Mouse (Mus musculus): Measurements from ENCODE around the gene Msi2. TPM values are rescaled to one million over a fixed set of nuclear protein-coding genes. Genes with fewer than 3 reads are reported as not detected.
A peak's percentile ranks its signal among the peaks of the same experiment; 100 is the strongest.

Gene Msi2
- total RNA-seq (2014; rRNA removed) = 165 and 170 TPM in 2 replicates
- 33.0 and 36.8 TPM in 2 replicates for polyA plus RNA-seq (2015; fragmentation: Nextera tagmentation; extraction: Ambion mirVana)

GRCm38 (mm10) chr11:88718050-88718765 is at the start of gene Msi2:
Msi2 (minus strand) TSS chr11:88718513.
- WGBS = 1% methylated on average over 14 of the region's 84 CpGs
- ATAC-seq = peak; percentile 90
- no peaks in the 10 kb centered on the region for H3K36me3 ChIP-seq (ENCODE audit: insufficient read depth, low read length)
- peak within 1 kb of the TSS; percentile 96 for H3K27ac ChIP-seq
- H3K4me2 ChIP-seq (ENCODE audit: low read depth, low read length) = peak within 1 kb of the TSS; percentile 98
- TF ChIP-seq CTCF (IDR thresholded peaks at IDR 0.05; ENCODE audit: low read depth) = no peak
- H3K4me3 ChIP-seq (ENCODE audit: low read length) = peak within 1 kb of the TSS; percentile 98
- H3K9me3 ChIP-seq (ENCODE audit: low read length) = no peaks in the 10 kb centered on the region
- H3K9ac ChIP-seq (replicated peaks; ENCODE audit: low read length) = peak within 1 kb of the TSS; percentile 99
- DNase-seq (ENCODE audit: low spot score) = peak; percentile 98
- no peaks in the 10 kb centered on the region for H3K27me3 ChIP-seq (ENCODE audit: insufficient read depth, low read length)
- peaks cover 9% of the 10 kb centered on the region; the same call in 1 of the 2 replicates for H3K4me1 ChIP-seq (ENCODE audit: insufficient read depth, low read length)

GRCm38 (mm10) chr11:88765635-88766034 is 47.3 kb upstream of the Msi2 start:
- H3K9me3 ChIP-seq (ENCODE audit: low read length) = no peaks in the 10 kb centered on the region
- DNase-seq (ENCODE audit: low spot score) = no peak
- TF ChIP-seq CTCF (IDR thresholded peaks at IDR 0.05; ENCODE audit: low read depth) = no peak
- H3K4me2 ChIP-seq (ENCODE audit: low read depth, low read length) = no peak overlapping the region
- H3K9ac ChIP-seq (replicated peaks; ENCODE audit: low read length) = no peak overlapping the region
- 47% methylated on average over 7 of the region's 7 CpGs for WGBS
- H3K4me3 ChIP-seq (ENCODE audit: low read length) = no peak overlapping the region
- H3K27ac ChIP-seq = no peak overlapping the region; the same call in 1 of the 2 replicates
- ATAC-seq = no peak
- no peaks in the 10 kb centered on the region for H3K4me1 ChIP-seq (ENCODE audit: insufficient read depth, low read length)
- H3K27me3 ChIP-seq (ENCODE audit: insufficient read depth, low read length) = no peaks in the 10 kb centered on the region; the same call in 1 of the 2 replicates
- H3K36me3 ChIP-seq (ENCODE audit: insufficient read depth, low read length) = no peaks in the 10 kb centered on the region

GRCm38 (mm10) chr11:88763371-88763770 is 45.1 kb upstream of the Msi2 start:
- no peak overlapping the region for H3K4me3 ChIP-seq (ENCODE audit: low read length)
- no peak for TF ChIP-seq CTCF (IDR thresholded peaks at IDR 0.05; ENCODE audit: low read depth)
- no peaks in the 10 kb centered on the region for H3K9me3 ChIP-seq (ENCODE audit: low read length)
- ATAC-seq (no peak), DNase-seq (ENCODE audit: low spot score) (no peak)
- H3K4me1 ChIP-seq (ENCODE audit: insufficient read depth, low read length) = no peaks in the 10 kb centered on the region
- WGBS = 83% methylated on average over 13 of the region's 13 CpGs
- H3K27me3 ChIP-seq (ENCODE audit: insufficient read depth, low read length) = no peaks in the 10 kb centered on the region; the same call in 1 of the 2 replicates
- H3K27ac ChIP-seq = no peak overlapping the region
- H3K4me2 ChIP-seq (ENCODE audit: low read depth, low read length) = no peak overlapping the region
- H3K36me3 ChIP-seq (ENCODE audit: insufficient read depth, low read length) = no peaks in the 10 kb centered on the region
- H3K9ac ChIP-seq (replicated peaks; ENCODE audit: low read length) = no peak overlapping the region

GRCm38 (mm10) chr11:88759501-88759900 is 41.2 kb upstream of the Msi2 start:
- no peak overlapping the region for H3K27ac ChIP-seq
- no peak for ATAC-seq
- no peaks in the 10 kb centered on the region; the same call in 1 of the 2 replicates for H3K27me3 ChIP-seq (ENCODE audit: insufficient read depth, low read length)

GRCm38 (mm10) chr11:88758402-88758801 is 40.1 kb upstream of the Msi2 start:
- H3K9ac ChIP-seq (replicated peaks; ENCODE audit: low read length) = no peak overlapping the region
- no peaks in the 10 kb centered on the region for H3K36me3 ChIP-seq (ENCODE audit: insufficient read depth, low read length)
- WGBS = 46% methylated on average over 6 of the region's 6 CpGs
- H3K4me3 ChIP-seq (ENCODE audit: low read length) = no peak overlapping the region
- H3K9me3 ChIP-seq (ENCODE audit: low read length) = no peaks in the 10 kb centered on the region
- TF ChIP-seq CTCF (IDR thresholded peaks at IDR 0.05; ENCODE audit: low read depth) = no peak
- no peaks in the 10 kb centered on the region for H3K4me1 ChIP-seq (ENCODE audit: insufficient read depth, low read length)
- DNase-seq (ENCODE audit: low spot score) = no peak
- H3K27ac ChIP-seq = no peak overlapping the region
- H3K4me2 ChIP-seq (ENCODE audit: low read depth, low read length) = no peak overlapping the region
- no peaks in the 10 kb centered on the region; the same call in 1 of the 2 replicates for H3K27me3 ChIP-seq (ENCODE audit: insufficient read depth, low read length)
- no peak for ATAC-seq

More at GRCm38 (mm10) chr11:88759501-88759900, 41.2 kb upstream of the Msi2 start:
- H3K36me3 ChIP-seq (ENCODE audit: insufficient read depth, low read length) = no peaks in the 10 kb centered on the region
- DNase-seq (ENCODE audit: low spot score) = peak; percentile 45
- no peaks in the 10 kb centered on the region for H3K4me1 ChIP-seq (ENCODE audit: insufficient read depth, low read length)
- no peak overlapping the region for H3K4me2 ChIP-seq (ENCODE audit: low read depth, low read length)
- H3K9ac ChIP-seq (replicated peaks; ENCODE audit: low read length) = no peak overlapping the region
- H3K9me3 ChIP-seq (ENCODE audit: low read length) = no peaks in the 10 kb centered on the region
- H3K4me3 ChIP-seq (ENCODE audit: low read length) = no peak overlapping the region
- 69% methylated on average over 8 of the region's 8 CpGs for WGBS
- no peak for TF ChIP-seq CTCF (IDR thresholded peaks at IDR 0.05; ENCODE audit: low read depth)

- H3K27ac ChIP-seq = no peak overlapping the region
- no peak overlapping the region for H3K4me3 ChIP-seq (ENCODE audit: low read length)
- no peak for TF ChIP-seq CTCF (IDR thresholded peaks at IDR 0.05; ENCODE audit: low read depth)
- no peaks in the 10 kb centered on the region for H3K27me3 ChIP-seq (ENCODE audit: insufficient read depth, low read length)
- no peaks in the 10 kb centered on the region for H3K4me1 ChIP-seq (ENCODE audit: insufficient read depth, low read length)
- H3K9me3 ChIP-seq (ENCODE audit: low read length) = no peaks in the 10 kb centered on the region
- no peak overlapping the region for H3K4me2 ChIP-seq (ENCODE audit: low read depth, low read length)
- WGBS = 84% methylated on average over 12 of the region's 12 CpGs
- DNase-seq (ENCODE audit: low spot score) = no peak
- no peaks in the 10 kb centered on the region for H3K36me3 ChIP-seq (ENCODE audit: insufficient read depth, low read length)
- ATAC-seq = no peak
- H3K9ac ChIP-seq (replicated peaks; ENCODE audit: low read length) = no peak overlapping the region
Measured at GRCm38 (mm10) chr11:88745306-88745705, 27.0 kb upstream of the Msi2 start.
